Mouse (Mus musculus): ENCODE results near the gene Scn5a.

Gene Scn5a

DNA sequence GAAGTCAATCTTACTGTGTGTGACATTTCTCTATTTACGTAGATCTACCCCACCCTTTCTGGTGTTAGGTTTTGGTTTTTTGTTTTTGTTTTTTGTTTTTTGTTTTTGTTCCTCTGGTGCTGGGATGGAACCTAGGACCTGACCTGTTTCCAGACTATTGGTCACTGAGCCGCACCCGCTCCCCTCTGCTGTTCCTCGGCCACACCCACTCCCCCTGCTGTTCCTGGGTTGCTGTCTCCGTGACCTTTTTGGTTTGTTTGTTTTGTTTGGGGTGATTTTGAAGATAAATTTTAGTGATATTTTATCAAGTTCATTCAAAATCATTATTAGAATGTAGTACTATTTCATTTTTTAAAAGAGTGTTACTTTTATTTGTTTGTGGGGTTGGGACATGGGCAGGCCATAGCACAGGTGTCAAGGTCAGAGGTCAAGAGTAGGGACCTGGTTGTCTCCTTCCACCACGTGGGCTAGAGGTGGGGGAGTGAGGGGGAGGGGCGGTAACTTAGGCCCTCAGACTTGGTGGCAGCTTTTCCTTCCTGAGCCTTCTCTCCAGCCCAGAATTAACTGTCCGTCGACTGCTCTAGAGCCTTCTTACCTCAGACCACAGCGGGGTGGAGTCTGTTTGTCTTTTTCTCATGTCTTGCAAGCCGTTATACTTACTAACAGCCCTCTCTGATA is 73.7 kb downstream of the Scn5a start:
- in situ Hi-C loops (cut with MboI) = no loop called here

DNA sequence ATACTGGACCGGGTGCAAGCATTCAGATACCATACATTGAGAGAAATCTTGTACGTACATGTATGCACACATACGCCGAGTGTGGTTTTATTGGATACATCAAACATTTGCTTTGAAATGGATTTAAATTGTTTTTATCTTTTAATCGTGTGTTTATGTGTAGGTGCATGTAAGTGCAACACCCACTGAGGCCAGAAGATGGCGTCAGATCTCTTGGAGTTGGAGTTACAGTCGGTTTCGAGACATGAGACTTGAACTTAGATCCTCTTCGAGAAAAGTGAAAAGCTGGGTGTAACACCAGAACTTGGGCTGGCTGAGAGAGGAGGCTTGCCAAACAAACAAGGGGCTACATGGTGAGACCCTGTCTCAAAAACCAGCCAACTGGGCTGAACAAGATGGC is 75.2 kb downstream of the Scn5a start:
- in situ Hi-C loops (cut with MboI) = no loop called here

DNA sequence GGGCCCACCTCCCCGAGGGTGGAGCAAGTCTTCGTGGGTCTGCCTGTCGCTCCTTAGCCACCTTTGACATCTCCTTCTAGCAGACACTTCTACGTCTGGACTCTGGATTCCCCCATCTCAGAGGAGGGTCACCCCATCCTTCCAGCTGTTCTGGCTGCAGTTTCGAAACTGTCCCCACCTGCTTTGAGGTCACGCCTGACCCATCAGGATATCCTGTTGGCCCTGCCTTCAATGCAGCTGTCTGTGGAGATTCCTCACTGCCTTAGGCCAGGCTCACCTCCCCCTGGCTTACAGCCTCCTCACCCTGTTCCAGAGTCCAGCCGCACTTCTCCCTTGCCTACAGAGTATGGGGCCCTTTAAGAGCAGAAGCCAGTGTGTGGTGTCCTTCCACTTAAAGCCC is 79.9 kb downstream of the Scn5a start:
- in situ Hi-C loops (cut with MboI) = no loop called here

DNA sequence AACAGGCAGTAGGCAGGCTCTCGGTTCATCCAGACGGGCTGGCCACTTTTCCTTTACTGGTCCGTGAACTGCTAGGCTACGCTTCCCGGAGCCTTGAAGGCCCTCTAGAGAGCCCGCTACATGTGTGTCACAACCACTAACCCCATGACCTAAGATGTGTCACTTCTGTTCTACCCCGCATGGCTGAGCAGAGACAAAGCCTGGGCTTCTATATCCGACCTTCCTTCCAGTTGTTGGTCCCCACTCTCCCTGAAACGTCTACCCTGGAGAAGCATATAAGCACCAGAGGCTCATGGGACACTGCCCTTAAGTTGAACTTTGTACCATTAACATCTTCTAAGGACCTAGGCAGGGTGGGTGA is 80.6 kb downstream of the Scn5a start:
- in situ Hi-C loops (cut with MboI) = no loop called here

DNA sequence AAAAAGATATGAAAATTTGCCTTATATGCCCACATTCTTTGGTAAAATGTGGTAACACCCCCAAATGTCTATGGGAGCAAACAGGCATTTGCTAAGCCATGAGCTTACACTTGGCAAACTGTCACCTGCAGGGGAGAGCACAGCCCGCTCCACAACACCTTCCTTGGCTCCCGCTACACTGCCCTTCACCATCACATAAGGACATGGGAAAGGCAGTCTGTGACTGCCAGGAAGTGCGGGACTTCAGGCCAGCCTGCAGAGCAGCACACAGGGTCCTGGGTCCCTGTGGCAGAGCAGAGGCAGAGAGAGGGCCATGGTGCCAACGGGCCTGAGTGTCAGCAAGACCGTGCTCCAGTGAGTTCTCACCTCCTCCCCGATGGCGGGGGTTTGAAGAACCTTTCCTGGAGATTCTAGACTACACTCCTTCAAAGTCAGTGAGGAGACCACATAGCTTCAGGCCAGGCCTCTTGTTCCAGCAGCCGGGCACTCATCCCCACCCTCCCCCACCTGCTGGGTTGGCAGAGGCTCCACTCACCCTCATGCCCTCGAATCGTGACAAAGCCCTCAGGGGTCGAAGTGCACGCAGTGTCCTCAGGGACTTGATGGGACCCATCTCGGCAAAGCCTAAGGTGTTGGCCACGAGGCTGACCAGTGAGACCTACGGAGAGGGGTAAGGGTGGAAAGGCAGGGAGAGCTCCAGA is 81.1 kb downstream of the Scn5a start:
- in situ Hi-C loops (cut with MboI) = no loop called here

DNA sequence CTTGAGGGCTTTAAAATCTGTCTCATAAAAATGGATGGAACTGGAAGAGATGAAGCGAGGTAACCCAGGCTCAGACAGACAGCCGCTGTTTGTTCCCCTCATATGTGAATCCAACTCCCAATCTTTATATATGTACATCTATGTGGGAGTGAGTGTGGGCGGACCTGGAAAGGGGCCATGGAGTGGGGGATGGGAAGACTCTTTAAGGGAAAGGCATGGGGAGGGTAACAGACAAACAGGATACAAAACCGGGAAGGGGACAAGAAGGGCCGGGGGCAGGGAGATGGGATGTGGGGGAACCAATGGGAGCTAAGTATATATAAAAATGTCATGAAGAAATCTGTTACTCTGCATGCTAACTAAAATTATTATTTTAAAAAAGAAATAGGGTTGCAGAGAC is 81.9 kb downstream of the Scn5a start:
- in situ Hi-C loops (cut with MboI) = no loop called here

DNA sequence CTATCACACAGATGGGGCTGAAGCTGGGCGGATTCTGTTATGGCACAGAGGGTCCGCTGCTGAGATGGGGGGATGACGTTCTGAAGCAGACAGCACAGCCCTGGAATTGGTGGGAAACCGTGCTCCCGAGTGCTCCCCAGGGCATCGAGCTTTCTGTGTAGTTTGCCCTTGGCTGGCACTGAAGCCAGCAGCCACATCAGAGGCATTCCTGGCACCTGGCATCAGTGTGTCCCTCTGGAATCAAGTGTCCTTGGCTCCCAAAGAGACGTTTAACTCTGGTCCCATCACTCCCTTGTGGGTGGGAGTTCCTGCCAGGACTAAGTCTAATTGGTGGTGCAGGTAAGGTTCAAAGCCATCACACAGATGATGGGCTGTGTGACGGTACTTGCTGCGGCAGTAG is 82.5 kb downstream of the Scn5a start:
- in situ Hi-C loops (cut with MboI) = no loop called here

DNA sequence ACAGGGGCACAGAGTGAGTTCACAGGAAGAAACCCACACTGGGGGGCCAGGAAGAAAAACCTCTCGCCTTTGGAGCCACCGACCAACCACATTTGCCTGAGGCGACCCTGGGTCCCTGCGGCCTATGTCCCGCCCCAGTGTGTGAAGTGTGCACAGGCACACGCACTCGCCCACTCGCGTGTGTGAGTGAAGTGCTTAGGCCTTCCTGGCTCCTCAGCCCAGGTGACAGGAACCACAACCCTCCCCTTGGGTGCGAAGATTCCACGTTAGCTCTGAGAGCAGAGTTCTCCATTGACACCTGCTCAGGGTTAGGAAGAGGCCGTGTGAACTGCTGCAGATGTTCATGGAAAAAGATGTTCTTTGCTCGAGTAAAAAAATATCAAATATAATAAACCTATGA is 93.9 kb downstream of the Scn5a start:
- in situ Hi-C loops (cut with MboI) = no loop called here

DNA sequence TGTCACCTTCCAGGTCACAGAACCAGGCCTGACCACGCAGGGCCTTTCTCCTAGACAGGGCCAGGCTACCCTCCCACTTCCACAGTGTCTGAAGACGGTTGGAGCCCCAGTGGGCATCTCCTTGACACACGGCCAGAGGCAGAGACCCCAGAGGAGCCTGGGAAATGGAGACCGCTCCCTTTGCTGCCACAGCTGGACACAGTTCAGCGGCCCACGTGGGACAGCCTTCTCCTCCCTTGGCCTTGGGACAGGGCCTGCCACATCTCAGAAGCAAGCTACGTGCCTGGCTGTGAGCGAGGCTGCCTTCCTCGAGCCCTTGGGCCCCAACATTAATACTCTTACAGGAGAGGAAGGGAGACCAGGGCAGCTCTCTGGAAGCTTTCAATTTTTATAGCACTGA is 94.4 kb downstream of the Scn5a start:
- in situ Hi-C loops (cut with MboI) = no loop called here

DNA sequence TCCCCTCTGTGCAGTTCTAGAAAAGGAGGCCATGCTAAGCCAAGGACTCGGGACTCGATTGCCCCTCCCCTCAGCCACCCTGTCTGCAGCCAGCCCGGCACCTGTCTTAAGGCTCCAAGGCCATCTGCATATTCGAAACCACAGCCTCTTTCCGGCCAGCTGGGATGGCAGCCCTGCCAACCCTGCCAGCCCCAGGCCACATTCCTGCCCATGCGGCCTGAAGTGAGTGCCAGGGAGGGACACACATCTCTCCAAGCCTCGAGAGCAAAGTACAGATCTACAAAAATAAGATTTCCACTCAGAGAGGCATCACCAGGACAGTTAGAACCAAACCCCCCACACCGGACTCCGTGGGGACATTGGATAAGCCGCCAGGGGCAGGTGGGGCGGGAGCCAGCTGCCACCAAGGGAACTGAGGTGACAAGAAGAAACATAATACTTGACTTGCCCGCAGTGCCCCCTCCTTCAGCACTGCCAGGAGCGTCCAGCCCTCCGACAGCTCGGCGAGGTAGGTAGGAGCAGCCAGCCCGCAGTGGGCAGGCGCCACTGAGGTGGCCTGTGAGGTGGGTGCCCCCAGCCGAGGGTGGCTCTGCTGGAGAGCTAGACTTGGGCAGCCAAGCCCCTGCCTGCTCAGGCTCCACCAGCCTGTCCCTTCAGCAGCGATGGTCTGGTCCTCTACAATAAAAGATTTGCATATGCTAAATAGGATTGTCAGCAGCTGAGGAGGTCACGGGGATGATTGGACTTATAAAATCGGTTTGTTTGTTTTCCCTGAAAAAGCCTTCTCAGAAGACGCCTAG is 95.1 kb downstream of the Scn5a start:
- in situ Hi-C loops (cut with MboI) = no loop called here

DNA sequence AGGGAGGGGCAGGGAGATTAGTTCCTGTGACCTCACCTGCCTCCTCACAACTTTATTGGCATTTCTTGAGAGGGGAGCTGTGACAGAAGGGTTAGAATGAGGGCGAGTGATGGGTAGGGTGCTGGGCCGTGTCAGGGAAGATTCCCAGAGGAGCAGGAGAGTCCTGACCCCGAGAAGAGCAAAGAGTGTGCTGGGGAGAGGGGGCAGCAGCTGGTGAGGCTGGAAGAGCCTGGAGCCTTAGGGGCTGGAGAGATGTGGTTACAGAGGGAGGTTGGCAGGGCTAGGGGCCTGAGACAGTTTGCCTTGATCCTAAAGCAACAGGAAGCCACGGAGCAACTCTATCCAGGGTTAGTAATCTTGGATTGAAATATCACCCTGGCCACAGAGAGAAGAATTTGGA is 97.2 kb downstream of the Scn5a start:
- in situ Hi-C loops (cut with MboI) = no loop called here

DNA sequence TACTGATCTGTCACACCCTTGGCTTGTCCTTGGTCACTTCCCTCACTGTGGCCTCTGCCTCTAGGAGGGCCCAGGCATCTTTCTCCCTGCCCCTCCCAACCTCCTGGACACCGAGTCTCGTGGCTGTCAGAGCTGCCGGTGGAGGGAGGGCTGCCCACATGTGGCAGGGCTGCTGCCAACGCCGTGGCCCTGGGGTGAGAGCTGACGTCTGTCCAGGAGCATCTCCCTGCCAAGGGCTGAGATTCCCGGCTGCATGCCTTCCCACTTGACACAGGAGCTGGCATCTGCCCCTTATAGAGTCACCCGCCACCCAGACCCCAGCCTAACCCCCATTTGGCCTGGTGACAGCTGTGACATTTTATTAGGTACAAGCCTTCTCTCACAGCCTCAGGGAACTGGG is 99.5 kb downstream of the Scn5a start:
- in situ Hi-C loops (cut with MboI) = no loop called here

DNA sequence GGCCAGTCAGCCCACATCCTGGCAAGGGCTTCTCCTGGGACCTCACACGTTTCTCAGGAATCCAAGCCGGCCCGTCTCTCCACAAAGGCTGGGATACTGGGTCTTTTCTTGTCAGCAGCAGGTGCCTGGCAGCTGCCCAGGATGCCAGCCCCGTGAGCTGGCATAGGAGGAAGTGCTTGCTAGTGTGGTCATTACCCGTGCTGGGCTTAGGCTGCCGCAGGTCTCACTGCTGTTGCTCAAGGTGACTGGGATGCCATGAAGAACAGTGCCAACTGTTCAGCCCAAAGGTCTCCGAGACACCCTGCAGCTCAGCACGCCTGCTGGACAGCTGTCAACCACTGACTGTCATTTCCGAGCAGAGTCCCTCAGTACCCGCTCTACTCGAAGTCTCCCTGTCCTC is 100.5 kb downstream of the Scn5a start:
- in situ Hi-C loops (cut with MboI) = no loop called here

DNA sequence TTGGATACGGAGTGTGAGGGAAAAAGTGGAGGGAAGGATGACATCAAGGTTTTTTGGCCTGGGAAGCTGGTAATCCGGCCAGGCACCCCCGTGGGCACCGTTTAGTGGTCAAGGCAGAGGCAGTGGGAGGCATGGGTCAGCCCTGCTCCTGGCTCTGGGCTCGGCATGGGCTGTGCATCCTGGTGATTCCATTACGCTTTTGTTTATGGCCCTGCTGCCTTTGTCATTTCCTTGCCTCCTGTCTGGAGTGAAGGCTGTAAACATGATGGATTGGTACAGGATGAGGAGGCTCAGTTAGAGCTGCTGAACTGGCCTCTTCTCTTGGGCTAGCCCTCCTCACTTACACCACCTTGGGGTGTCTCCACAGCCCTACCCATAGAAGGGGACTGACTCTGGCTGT is 101.1 kb downstream of the Scn5a start:
- in situ Hi-C loops (cut with MboI) = no loop called here

DNA sequence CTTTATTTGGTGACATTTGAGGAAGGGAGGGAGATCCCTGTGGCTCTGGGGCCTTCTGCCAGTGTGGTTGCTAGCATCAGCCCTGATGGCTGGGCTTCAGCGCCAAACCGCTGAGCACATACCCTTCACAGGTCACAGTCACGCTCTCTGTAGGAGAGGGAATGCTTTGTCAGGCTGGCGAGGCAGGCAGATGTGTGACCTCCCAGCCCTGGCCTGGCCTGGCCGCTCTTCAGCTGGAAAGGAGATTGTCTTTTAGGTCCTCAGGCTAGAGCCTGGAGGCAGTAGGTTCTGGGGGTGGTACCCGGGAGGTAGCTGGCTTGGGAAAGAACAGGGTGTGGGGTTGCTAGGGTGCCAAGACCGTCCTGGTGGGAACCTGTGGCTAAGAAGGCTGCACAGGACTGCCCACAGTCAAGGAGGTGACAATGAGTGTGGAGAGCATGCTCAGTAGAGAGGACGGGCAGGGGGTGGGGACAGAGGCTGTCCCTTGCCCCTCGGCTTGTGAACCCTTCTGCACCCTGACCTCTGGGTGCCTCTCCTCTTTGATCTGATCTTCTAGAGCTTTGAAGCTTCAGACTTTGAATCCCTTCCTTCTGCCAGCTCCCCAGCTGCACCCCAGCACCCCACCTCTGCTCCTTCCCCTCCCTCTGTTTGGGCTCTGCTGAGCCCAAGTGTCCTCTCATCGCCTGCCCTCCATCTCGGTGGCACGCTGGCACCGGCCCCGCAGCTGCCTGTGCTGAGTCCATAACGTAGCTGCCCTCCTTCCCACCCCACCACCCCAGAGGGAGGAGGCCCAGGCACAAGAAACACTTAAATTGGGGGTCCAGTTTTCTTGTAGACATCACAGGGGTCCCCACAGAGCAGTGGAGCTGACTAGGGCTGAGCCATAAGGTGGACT is 103.9 kb downstream of the Scn5a start:
- in situ Hi-C loops (cut with MboI) = no loop called here

DNA sequence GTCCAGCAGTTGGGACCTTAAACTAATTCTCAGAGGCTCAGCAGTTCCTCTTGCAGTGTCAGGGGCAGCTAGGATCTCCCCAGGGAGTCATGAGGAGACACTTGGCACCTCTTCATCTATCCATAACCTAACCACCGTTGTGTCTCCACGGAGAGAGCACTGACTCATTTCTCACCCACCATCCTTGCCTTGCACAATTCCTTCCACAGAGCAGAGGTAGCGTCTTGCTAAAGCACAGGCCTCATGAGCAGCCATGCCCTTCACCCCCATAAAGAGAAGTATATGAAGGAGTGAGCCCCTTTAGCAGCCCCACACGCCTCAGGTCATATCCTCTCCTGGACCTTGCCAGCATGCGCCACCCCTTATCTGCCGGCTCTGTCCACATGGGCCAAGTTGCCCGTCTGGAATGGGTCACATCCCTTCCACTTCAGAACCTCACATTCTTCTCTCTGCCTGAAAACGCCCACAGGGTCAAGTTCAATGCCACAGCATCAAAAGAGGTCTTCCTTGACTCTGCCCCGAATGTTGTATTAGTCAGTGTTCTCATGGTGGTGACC is 105.1 kb downstream of the Scn5a start:
- in situ Hi-C loops (cut with MboI) = no loop called here

DNA sequence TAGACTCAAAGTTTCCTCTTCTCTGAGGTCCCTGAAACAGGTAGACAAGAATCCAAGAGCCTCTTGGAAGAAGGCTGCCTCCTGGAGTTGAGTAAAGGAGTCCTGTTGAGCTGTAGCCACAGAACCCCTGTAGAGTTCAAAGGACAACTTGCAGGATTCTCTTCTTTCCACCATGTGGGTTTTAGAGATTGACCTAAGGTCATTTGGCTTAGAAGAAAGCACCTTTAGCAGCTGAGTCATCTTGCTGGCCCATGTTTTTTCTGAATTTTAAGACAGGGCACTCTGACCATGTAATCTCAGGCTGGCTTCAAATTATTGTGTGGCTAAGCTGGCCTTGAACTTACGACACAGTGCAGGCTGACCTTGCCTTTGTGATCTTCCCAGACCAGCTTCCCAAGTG is 105.8 kb downstream of the Scn5a start:
- in situ Hi-C loops (cut with MboI) = no loop called here

DNA sequence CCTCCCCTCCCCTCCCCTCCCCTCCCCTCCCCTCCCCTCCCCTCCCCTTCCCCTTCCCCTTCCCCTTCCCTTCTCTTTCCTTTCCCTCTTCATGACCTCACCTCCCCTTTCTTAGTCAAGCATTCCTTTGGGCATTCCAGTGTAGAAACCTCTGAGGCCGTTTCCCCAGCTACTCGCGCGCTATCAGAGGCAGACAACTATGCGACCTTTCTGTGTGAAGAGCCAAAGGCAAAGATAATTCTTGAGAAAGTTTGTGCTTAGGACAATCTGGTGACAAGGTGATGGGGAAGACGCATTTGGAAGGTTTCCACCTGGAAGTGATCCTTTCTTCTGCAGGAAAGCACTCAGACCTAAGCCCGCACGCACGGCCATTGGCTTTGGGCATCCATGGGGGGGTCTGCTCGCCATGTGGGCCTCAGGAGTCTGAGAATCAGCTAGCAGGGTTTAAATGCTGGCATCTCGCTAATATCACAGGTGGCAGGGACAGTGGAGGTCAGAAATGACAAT is 106.4 kb downstream of the Scn5a start:
- in situ Hi-C loops (cut with MboI) = no loop called here

DNA sequence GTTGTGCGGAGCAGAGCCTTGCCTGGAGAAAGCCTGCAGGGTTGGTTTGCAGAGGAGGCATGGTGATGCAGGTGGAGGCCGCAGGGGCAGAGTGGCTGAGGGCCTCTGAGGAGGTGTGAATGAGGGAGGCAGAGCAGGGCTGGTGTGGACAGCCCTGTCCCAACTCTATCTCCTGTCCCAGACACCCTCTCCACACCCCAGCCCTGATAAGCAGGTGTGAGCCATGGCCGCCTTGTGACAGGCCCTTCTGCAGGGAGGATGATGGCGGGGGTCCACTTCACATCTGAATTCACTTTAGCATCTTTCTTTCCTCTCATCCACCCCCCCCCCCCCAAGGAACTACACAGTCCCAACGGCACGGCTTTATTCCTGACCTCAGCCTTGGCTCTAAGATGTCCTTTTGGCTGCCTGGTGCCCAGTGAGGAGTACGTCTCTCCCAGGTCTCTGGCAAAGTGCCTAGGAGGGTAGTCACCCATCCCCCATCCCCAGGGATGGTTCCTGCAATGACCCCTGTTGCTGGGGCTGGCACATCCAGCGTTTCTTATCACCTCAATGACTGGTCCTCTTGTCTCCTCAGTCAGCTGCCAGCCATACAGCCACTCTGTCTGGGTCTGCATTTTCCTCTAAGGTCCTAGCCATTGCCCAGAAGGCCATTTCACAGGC is 109.0 kb downstream of the Scn5a start:
- in situ Hi-C loops (cut with MboI) = no loop called here

DNA sequence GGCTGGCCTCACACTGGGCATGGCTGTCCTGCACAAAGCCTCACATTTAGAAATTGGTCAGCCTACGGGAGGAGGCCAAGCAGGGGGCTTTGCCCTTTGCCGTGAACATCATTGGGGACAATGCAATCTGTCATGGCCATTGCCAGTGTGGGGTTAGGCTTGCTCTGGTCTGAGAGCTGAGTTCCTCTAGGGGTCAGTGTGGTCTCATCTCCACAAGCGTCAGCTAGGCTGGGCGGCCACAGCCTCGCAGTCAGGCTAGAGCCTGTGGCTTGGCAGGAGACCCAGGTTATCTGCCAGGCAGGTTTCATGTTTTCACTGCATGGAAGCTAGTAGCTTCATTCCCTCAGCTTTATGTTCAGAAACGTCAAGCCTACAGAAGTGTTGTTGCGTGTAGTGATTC is 113.2 kb downstream of the Scn5a start:
- in situ Hi-C loops (cut with MboI) = no loop called here

DNA sequence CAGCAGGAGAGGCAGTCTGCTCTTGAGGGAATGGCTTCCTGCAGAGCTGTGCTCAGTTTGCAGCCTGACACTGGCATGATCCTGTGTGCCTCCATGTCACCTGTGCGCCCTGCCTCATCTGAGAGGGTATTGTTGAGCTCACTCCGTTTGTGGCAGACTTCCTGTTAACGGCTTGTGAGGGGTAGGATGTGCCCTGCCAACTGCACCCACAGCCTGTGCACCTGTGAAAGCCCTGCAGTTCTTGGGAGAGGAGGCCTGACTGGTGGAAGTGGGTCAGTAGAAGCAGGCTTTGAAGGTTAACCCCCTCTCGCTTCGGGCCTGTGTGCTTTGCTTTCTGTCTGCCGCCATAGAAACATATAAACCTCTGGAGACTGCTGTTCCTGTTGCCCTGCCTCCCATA is 113.8 kb downstream of the Scn5a start:
- in situ Hi-C loops (cut with MboI) = no loop called here
